Comparison of ENCODE assay signal across 8 mouse cellular contexts in genomic region chr3:35932735-35933404, GRCm38 (mm10). TPM values are rescaled to one million over a fixed set of nuclear protein-coding genes. Genes with fewer than 3 reads are reported as not detected.
A peak's percentile ranks its signal among the peaks of the same experiment; 100 is the strongest.
DNase-seq lines count a peak whose midpoint lies in the region; ATAC-seq and TF ChIP-seq lines count a peak whose summit lies in the region.

No protein-coding gene starts in this region.

- peak overlapping the region; percentile 85 for H3K4me2 ChIP-seq in forebrain, embryonic 12.5 days
- H3K4me2 ChIP-seq in heart, postnatal 0 days (ENCODE audit: low read depth, low read length) = peak overlapping the region; percentile 86
- H3K4me2 ChIP-seq in liver, postnatal 0 days (ENCODE audit: low read depth, low read length) = peak overlapping the region; percentile 85
- peak overlapping the region; percentile 90 for H3K4me2 ChIP-seq in neural tube, embryonic 12.5 days (replicated peaks)
- H3K4me2 ChIP-seq in stomach, embryonic 16.5 days (ENCODE audit: low read depth, low read length) = peak overlapping the region; percentile 88

- DNase-seq in heart, postnatal 0 days (ENCODE audit: low spot score) = peak; percentile 72
- DNase-seq in kidney, postnatal 36 days = peak; percentile 81 to 90
- DNase-seq in liver, postnatal 0 days = peak; percentile 88

- H3K36me3 ChIP-seq in forebrain, embryonic 12.5 days (replicated peaks) = no peaks in the 10 kb centered on the region
- 0 out of 2 replicates have a peak, but pooled peaks cover under 1% of the 10 kb centered on the region for H3K36me3 ChIP-seq in heart, postnatal 0 days (replicated peaks; ENCODE audit: control insufficient read depth, insufficient read depth, low read length)
- H3K36me3 ChIP-seq in liver, postnatal 0 days (replicated peaks; ENCODE audit: insufficient read depth, low read length) = no peaks in the 10 kb centered on the region
- no peaks in the 10 kb centered on the region for H3K36me3 ChIP-seq in neural tube, embryonic 12.5 days
- H3K36me3 ChIP-seq in stomach, embryonic 16.5 days (ENCODE audit: control insufficient read depth, insufficient read depth, low read length) = no peaks in the 10 kb centered on the region

- peaks cover 6% of the 10 kb centered on the region; the same call in 1 of the 2 replicates for H3K4me1 ChIP-seq in brown adipose tissue, adult 24 weeks (ENCODE audit: control insufficient read depth, insufficient read depth, insufficient read length, low read length)
- peaks cover 23% of the 10 kb centered on the region for H3K4me1 ChIP-seq in forebrain, embryonic 12.5 days
- H3K4me1 ChIP-seq in heart, postnatal 0 days (ENCODE audit: control insufficient read depth, insufficient read depth) = peaks cover 20% of the 10 kb centered on the region
- peaks cover 23% of the 10 kb centered on the region for H3K4me1 ChIP-seq in liver, postnatal 0 days (ENCODE audit: insufficient read depth)
- peaks cover 21% of the 10 kb centered on the region for H3K4me1 ChIP-seq in neural tube, embryonic 12.5 days
- H3K4me1 ChIP-seq in stomach, embryonic 16.5 days (ENCODE audit: control insufficient read depth, insufficient read depth, low read length) = peaks cover 13% of the 10 kb centered on the region; the same call in 1 of the 2 replicates

- H3K27me3 ChIP-seq in forebrain, embryonic 12.5 days = no peaks in the 10 kb centered on the region
- H3K27me3 ChIP-seq in heart, postnatal 0 days (ENCODE audit: control insufficient read depth, insufficient read depth, low read length) = no peaks in the 10 kb centered on the region
- H3K27me3 ChIP-seq in liver, postnatal 0 days (ENCODE audit: insufficient read depth, low read length) = no peaks in the 10 kb centered on the region
- H3K27me3 ChIP-seq in neural tube, embryonic 12.5 days (replicated peaks) = no peaks in the 10 kb centered on the region
- H3K27me3 ChIP-seq in stomach, embryonic 16.5 days (ENCODE audit: control insufficient read depth, insufficient read depth, low read length) = no peaks in the 10 kb centered on the region

- peak overlapping the region; percentile 19; the same call in 1 of the 2 replicates for H3K27ac ChIP-seq in brown adipose tissue, adult 24 weeks (replicated peaks; ENCODE audit: low read depth, low read length)
- H3K27ac ChIP-seq in forebrain, embryonic 12.5 days = peak overlapping the region; percentile 93
- H3K27ac ChIP-seq in heart, postnatal 0 days (ENCODE audit: low read depth) = peak overlapping the region; percentile 95
- peak overlapping the region; percentile 94 for H3K27ac ChIP-seq in liver, postnatal 0 days (ENCODE audit: low read depth)
- H3K27ac ChIP-seq in neural tube, embryonic 12.5 days = peak overlapping the region; percentile 77
- H3K27ac ChIP-seq in stomach, embryonic 16.5 days (ENCODE audit: low read length) = peak overlapping the region; percentile 92

- no peak for TF ChIP-seq EP300 in heart, postnatal 0 days (IDR thresholded peaks at IDR 0.05; ENCODE audit: low read depth)
- no peak for TF ChIP-seq EP300 in liver, postnatal 0 days (IDR thresholded peaks at IDR 0.05; ENCODE audit: low read depth)

- H3K9me3 ChIP-seq in forebrain, embryonic 12.5 days = no peaks in the 10 kb centered on the region
- H3K9me3 ChIP-seq in heart, postnatal 0 days (replicated peaks; ENCODE audit: control insufficient read depth, low read length) = no peaks in the 10 kb centered on the region
- H3K9me3 ChIP-seq in liver, postnatal 0 days (ENCODE audit: low read length) = no peaks in the 10 kb centered on the region
- H3K9me3 ChIP-seq in neural tube, embryonic 12.5 days = no peaks in the 10 kb centered on the region
- no peaks in the 10 kb centered on the region for H3K9me3 ChIP-seq in stomach, embryonic 16.5 days (replicated peaks; ENCODE audit: control insufficient read depth, low read length)

- under 1% methylated on average over 57 of the region's 73 CpGs for WGBS in forebrain, embryonic 12.5 days
- WGBS in heart, postnatal 0 days = under 1% methylated on average over 45 of the region's 73 CpGs
- under 1% methylated on average over 27 of the region's 73 CpGs for WGBS in liver, postnatal 0 days (ENCODE audit: insufficient replicate concordance)
- under 1% methylated on average over 64 of the region's 73 CpGs for WGBS in neural tube, embryonic 12.5 days
- WGBS in stomach, embryonic 16.5 days = under 1% methylated on average over 56 of the region's 73 CpGs

- TF ChIP-seq CTCF in heart, postnatal 0 days (IDR thresholded peaks at IDR 0.05; ENCODE audit: low read depth) = no peak
- no peak for TF ChIP-seq CTCF in liver, postnatal 0 days (IDR thresholded peaks at IDR 0.05; ENCODE audit: low read depth)

- peak overlapping the region; percentile 79 for H3K4me3 ChIP-seq in brown adipose tissue, adult 24 weeks (ENCODE audit: insufficient read depth, low read depth, low read length)
- H3K4me3 ChIP-seq in forebrain, embryonic 12.5 days (replicated peaks) = peak overlapping the region; percentile 95
- H3K4me3 ChIP-seq in heart, postnatal 0 days (ENCODE audit: low read depth, low read length) = peak overlapping the region; percentile 87
- H3K4me3 ChIP-seq in liver, postnatal 0 days (ENCODE audit: low read depth, low read length) = peak overlapping the region; percentile 90
- H3K4me3 ChIP-seq in neural tube, embryonic 12.5 days = peak overlapping the region; percentile 96
- H3K4me3 ChIP-seq in stomach, embryonic 16.5 days (replicated peaks; ENCODE audit: low read length) = peak overlapping the region; percentile 89

- ATAC-seq in CD4-positive, CD25-positive, alpha-beta regulatory T cell, adult 4 months = peak; percentile 69
- ATAC-seq in forebrain, embryonic 12.5 days (ENCODE audit: low FRiP score) = peak; percentile 94
- ATAC-seq in heart, postnatal 0 days (ENCODE audit: insufficient read depth, low read depth) = peak; percentile 92
- ATAC-seq in liver, postnatal 0 days = peak; percentile 90
- peak; percentile 96 for ATAC-seq in neural tube, embryonic 12.5 days (ENCODE audit: low FRiP score, low read depth)
- ATAC-seq in stomach, embryonic 16.5 days (ENCODE audit: insufficient read depth, low FRiP score) = peak; percentile 93

- H3K9ac ChIP-seq in forebrain, embryonic 12.5 days = peak overlapping the region; percentile 99
- H3K9ac ChIP-seq in heart, postnatal 0 days (replicated peaks; ENCODE audit: low read depth, low read length) = peak overlapping the region; percentile 97
- H3K9ac ChIP-seq in liver, postnatal 0 days (replicated peaks) = peak overlapping the region; percentile 99
- peak overlapping the region; percentile 99 for H3K9ac ChIP-seq in neural tube, embryonic 12.5 days
- peak overlapping the region; percentile 99 for H3K9ac ChIP-seq in stomach, embryonic 16.5 days (ENCODE audit: low read length)

RNA-seq across cellular contexts. Expression of gene Dcun1d1, which starts 4.4 kb away (rescaled TPM):
- 100 to 1,000 TPM in 1 of 2 experiments, 10 to 100 TPM in 1; 95.9 to 129 TPM for polyA plus RNA-seq in CD4-positive, CD25-positive, alpha-beta regulatory T cell, adult 4 months (2017; shearing (Covaris generic))
- polyA plus RNA-seq in brown adipose tissue, adult 24 weeks (2012; ENCODE audit: insufficient read depth, insufficient read length, missing spikeins) = 32.5 and 83.9 TPM in 2 replicates
- 103 and 109 TPM in 2 replicates for polyA plus RNA-seq in forebrain, embryonic 12.5 days (2016; fragmentation: Nextera tagmentation; extraction: Ambion mirVana)
- 27.2 and 72.9 TPM in 2 replicates for total RNA-seq in heart, postnatal 0 days (2014; rRNA removed; ENCODE audit: low replicate concordance)
- polyA plus RNA-seq in heart, postnatal 0 days (2015; fragmentation: Nextera tagmentation; extraction: Ambion mirVana) = 88.9 and 92.8 TPM in 2 replicates
- polyA plus RNA-seq in liver, postnatal 0 days (2015; fragmentation: Nextera tagmentation; extraction: Ambion mirVana) = 77.0 and 77.5 TPM in 2 replicates
- 97.1 and 98.6 TPM in 2 replicates for polyA plus RNA-seq in neural tube, embryonic 12.5 days (2016; fragmentation: Nextera tagmentation; extraction: Ambion mirVana)
- polyA plus RNA-seq in stomach, embryonic 16.5 days (2015; fragmentation: Nextera tagmentation; extraction: Ambion mirVana) = 85.6 and 97.6 TPM in 2 replicates

Comparison
In these comparisons a context has a peak if more than half of its experiments do, and no peak if none do; other contexts are left out.
1. Peak in every context shown above with its lines: DNase-seq, ATAC-seq, H3K4me3 ChIP-seq and H3K27ac ChIP-seq.
2. H3K27ac ChIP-seq: peak in every context shown above with its lines; median percentile 95 in heart, postnatal 0 days; 94 in liver, postnatal 0 days; 93 in forebrain, embryonic 12.5 days; 92 in stomach, embryonic 16.5 days; 77 in neural tube, embryonic 12.5 days; 19 in brown adipose tissue, adult 24 weeks.